Mouse (Mus musculus): ENCODE data around the gene Zc3hc1.
"Not testable (repeated sequence)": the region's sequence is repeated elsewhere in the genome, so short reads cannot be mapped to it uniquely, and the experiment has no call there.

Gene Zc3hc1

DNA sequence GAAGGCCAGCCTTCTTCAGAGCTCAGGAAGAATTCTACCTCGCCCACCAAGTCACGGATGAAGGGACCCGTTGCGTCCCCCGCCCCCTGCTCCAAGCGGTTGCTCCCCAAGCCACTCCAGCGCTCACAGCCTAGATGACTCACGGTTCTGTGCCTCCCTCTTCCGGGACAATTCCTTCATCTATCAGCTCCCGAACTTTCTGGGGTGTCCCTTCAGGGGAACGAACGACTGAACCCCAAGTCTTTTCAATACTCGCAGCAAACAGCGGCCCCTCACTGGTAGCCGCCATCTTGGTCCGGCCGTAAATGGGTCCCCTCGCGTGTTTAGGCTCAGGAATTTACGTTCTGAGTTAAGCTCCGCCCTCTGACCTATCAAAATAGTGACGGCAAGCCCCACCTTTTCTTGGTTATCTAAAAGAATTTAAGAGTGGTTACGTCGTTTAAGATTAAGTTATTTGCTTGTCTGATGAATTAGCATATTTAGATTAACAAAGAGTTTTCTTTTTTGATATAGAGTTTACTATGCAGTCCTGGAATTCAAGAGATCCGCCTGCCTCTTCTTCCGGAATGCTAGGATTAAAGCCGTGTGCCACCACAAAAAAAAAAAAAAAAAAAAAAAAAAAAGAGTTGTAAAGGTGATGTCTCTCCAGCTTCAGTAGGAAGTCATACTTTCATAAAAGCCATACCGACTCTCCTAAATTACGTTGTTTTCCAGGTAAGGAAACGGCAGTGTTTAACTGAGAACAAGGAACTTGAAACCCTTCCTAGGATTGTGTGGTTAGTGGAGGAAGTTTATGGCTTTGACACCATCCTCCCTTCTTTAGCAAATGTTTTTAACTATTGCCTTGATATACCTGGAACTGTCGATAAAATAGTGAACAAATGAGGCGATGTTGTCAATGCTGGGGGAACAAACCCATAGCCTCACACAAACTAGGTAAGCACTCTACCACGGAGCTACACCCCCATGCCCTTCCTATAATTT is at the start of gene Zc3hc1:
Gene Zc3hc1 (minus strand): TSS at position 315 of the 984 bp plus-strand sequence.
- peak; percentile 81 for DNase-seq (ENCODE audit: low spot score)

DNA sequence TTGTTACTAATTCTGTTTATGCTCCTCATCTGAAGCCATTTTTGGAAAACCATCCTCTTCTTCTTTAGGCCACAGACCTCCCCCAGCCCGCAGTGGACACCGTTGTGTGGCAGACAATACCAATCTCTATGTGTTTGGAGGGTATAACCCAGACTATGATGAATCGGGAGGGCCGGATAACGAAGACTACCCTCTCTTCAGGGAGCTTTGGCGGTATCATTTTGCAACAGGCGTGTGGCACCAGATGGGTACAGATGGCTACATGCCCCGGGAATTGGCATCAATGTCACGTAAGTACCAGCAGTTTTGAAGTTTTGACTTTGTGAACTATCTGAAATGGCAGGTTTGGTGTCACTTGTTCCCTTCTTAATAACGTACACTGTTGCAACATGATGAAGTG is 48.7 kb upstream of the Zc3hc1 start:
- DNase-seq (ENCODE audit: low spot score), result no peak

DNA sequence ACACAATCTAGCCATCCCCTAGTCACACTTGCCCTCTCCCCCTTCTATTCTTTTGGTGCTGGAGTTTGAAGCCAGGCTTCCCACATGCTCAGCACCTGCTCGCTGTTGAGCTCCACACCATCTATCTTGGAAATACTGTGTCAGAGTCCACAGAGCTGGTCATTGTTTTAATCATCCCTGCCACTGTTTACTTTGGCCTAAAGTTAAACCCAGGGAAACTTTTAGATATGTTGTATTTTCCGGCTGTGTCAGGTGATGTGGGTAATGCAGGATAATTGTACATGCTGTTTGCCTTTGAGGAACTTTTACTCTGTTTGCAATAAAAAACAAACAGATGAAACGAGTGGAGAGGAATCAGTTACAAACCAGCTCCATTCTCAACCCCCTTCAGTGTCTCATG is 46.2 kb upstream of the Zc3hc1 start:
- no peak for DNase-seq (ENCODE audit: low spot score)

DNA sequence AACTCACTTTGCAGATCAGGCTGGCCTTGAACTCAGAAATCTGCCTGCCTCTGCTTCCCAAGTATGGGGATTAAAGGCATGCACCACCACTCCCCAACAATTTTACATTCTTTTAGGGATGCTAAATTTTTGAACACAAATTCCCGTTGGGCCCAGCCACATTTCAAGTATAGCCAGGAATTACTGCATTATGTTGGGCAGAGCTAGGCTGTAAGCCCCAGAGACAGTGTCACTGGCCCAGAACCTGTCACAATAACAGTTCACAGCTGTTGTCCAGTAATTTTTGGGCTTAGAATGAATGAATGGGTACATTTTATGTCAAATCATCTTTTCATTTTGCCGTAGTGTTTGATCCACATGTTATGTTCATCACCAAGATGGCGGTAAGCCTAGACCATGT is 45.6 kb upstream of the Zc3hc1 start:
- DNase-seq (ENCODE audit: low spot score), result no peak

DNA sequence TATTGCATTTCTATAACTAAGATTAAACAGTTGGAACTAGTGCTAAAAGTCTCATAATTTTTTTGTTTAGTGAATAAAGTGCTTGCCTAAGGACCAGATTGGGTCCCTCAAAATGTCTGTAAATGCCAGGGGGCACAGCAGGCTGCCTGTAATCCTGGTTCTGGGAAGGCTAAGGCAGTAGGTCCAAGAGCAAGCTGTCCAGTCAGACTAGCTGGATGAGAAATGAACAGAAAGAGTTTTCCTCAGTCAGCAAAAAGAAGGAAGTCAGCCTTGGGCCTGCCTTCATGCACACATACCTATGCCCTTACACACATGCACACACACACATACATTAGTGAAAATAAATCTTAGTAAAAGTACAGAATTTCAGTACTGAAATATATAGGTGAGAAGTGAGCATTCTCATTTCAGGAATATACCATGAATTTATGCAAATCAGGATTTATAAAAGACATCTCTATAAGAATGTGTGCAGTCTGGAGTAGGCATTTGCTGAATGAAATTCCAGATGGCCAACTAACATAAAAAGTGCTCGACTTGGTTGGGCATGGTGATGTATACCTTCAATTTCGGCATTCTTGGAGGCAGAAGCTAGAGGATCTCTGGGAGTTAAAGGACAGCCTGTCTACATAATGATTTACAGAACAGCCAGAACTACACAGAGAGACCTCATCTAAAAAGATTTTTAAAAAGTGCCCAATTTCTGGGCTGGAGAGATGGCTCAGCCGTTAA is 41.8 kb upstream of the Zc3hc1 start:
- DNase-seq (ENCODE audit: low spot score), result no peak

DNA sequence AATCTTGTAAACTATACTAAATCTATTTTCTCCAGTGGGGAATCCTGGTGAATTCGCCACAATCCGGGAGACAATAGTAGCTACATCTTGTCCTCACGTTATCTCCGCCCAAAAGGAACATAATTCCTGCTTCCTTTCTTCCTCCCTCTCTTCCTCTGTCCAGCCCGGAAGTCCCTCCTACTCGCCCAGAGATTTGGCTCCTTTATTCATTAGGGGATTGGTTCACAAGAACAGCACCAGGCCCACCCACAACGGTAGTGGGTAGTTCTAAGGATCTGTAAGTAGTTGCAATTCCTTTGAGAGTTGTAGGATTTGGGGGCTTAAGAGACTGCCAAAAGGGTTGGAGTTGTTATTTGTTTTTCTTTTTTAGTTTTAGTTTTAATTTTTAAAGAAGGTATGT is 26.0 kb upstream of the Zc3hc1 start:
- DNase-seq (ENCODE audit: low spot score), result no peak

DNA sequence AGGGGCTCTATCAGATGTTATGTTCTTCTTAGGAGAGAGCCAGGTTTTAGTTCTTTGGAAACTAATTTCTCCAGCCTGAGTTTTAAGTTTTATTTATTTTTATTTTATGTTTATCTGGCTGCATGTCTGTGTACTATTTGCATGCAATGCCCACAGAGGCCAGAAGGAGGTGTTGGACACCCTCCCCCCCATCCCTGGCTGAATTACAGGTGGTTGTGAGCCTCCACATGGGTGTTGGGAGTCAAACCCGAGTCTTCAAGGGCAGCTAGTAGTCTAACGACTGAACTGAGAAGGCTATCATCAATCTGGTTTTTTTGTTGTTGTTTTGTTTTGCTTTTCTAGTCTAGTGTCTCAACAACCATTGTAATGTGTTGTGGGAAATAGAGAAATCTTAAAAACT is 25.3 kb upstream of the Zc3hc1 start:
- no peak for DNase-seq (ENCODE audit: low spot score)

DNA sequence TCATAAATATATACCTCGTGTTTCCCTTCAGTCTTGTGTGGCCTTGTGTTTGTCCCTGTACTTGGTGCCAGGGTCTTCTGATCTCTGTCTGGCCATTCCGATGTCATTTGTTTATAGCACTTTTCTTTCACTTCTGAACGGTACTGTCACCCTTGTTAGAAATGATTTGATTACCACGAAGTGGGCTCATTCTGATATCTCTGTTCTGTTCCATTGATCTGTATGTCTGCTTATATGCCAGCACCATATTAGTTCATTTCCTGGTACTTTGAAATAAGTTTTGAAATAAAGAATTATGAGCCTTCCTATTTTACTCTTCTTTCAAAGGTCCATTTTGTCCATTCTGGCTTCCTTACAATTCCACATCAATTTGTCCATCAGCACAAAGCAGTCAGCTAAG is 20.5 kb upstream of the Zc3hc1 start:
- no peak for DNase-seq (ENCODE audit: low spot score)

DNA sequence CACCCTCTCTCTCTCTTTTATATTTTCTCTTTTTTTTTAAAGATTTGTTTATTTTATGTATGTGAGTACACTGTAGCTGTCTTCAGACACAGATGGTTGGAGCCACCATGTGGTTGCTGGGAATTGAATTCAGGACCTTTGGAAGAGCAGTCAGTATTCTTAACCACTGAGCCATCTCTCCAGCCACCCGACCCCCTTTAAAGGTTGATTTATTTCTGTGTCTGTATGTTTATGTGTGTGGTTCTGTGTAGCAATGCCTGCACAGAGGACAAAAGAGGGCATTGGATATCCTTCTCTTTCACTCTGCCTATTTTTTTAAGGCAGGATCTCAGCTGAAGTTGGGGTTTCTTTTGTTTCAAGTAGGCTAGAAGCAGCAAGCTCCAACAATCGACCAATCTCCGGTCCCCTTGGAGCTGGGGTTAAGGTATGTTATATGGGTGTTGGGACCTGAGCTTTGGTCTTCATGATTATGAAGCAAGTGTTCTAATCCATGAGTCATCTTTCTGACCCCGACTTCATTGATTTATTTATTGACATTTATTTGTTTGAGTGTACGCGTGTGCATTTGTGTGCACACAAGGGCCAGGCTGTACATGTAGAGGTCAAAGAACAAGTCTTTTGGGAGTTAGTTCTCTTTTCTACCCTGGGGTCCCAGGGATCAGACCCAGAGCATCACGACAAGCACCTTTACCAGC is 18.7 kb upstream of the Zc3hc1 start:
- DNase-seq (ENCODE audit: low spot score), result no peak

DNA sequence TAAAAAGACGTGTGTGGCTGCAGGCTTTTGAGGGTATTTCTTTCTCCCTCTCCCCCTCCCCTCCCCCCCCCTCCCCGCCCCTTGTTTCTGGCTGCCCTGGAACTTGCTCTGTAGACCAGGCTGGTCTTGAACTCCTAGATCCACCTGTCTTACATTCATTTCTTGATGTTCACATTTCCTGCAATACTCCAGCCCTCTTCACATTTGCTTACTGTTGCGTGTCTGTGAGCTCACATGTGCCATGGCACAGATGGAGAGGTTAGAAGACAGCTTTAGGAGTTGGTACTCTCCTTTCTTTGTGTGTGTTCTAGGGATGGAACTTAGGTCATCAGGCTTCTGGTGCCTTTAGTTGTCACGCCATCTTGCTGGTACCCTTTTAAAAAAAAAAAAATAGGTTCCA is 17.4 kb upstream of the Zc3hc1 start:
- no peak for DNase-seq (ENCODE audit: low spot score)

DNA sequence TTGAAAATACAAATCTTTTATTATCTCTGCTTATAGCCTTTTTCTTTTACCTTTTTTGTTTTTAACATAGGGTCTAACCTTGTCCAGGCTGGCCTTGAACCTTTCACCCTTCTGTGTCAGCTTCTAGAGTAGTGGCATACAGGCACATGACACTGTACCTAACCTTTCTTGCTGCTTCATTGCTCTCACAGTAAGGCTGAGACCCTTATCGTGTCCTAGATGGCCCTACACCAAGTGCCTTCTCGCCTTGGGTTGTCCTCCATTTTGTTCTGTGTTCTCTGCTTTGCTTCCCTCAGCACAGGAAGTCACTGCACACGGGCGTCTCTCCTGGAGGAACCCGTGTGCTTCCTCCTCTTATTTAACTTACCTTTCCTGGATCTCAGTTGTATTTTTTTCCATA is 13.8 kb upstream of the Zc3hc1 start:
- DNase-seq (ENCODE audit: low spot score), result no peak

DNA sequence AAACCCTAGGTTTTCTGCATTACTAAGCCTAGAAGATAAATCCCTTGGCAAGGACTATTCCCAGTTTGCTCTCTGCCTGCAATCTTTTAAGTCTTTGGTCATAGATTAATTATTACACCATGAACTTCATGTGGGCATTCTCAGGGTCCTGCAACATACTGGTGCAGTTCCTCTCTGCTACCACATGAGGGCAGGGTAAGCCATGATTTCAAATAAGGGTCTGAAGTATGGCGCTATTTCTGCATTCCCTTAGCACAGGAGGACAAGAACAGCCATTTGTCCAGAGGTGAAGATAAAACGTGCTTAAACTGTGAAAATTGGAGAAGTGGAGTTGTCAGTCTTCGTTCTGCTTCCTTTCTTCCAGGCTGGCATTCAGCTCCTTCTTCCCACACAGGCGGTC is 12.6 kb upstream of the Zc3hc1 start:
- DNase-seq (ENCODE audit: low spot score), result no peak

DNA sequence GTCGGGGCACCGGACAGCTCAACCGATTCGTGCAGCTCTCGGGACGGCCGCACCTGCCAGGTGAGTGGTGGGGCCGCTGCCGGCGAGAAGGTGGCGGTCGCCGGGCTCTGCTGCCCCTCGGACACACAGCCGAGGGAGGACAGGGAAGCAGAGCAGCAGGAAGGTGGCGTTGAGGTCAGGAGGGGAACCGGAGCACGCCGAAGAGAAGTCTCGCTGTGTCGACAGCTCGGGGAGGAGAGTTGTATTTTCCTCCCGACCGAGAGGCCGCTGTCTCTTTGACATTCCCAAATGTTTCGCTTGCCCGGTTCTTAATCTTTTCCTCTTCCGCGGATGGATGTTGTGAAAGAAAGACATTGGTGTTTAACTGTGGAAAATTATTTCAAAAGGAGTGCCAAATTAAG is 11.3 kb upstream of the Zc3hc1 start:
- no peak for DNase-seq (ENCODE audit: low spot score)

DNA sequence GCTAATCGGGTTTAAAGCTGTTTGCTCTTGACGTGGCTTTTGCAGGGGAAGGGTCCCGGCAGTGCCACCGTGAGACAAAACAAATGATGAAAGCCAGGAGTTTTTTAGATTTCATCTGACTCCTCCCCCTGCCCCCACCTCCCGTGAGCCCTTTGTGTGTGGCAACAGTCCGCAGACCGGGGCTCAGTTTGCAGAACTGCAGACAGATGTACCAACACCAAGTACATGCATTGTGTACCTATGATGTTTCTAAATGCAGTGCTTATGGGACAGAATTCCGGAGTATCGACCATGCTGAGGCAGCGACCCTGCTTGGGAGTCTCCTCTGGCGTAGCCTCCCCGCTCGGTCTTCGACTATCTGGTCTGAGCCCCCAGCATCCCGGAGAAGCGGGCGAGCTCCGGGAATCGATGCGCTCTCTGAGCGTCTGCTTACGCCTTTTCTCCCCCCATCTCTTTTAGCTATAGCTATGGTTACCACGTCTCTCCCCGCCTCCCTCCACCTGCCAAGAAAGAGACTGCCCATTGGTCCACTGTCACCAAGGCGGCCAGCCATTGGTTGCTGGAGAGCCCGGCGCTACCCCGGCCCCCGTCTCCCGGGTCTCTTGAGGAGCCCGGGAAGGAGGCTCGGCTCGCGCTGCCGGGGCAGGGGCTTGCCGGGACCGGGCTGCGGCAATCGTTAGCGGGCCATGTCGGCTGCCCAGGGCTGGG is 10.6 kb upstream of the Zc3hc1 start, which contains the start of gene Klhdc10:
Gene Klhdc10 (plus strand): TSS at position 561 of the 708 bp plus-strand sequence.
- peak; percentile 98 for DNase-seq (ENCODE audit: low spot score)

DNA sequence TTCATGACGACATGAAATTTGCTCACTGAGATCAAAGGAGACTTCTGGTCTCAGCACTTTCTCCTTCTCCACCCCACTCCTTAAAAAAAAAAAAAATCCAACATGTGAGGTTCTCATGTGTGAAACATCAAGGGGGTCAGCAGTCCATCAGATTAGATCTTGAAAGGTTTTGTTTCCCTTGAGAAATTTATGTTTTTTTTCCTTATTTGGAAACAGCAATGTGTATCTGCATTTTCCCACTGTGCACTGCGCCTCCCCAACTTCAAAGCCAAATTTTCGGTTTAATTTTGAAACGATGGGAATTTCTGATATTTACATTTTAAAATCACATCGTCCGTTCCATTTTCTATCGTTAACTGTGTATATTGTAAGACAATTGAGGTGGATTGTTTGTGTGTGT is 9.9 kb upstream of the Zc3hc1 start:
- DNase-seq (ENCODE audit: low spot score), result no peak

DNA sequence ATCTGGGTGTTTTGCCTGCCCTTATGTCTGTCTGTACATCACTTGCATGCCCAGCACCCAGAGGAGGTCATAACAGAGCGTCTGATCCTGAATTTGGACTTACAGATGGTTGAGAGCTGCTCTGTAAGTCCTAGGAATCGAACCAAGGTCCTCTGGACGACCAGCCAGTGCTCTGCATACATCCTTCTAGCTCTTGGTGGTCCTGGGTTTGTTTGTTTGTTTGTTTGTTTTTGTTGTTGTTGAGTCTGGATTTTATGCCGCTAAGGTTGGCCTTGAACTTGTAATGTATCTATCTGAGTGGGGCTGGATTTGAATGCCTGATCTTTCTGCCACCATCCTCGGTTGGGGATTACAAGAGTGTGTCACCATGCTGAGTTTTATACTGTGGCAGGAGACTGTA is 9.3 kb upstream of the Zc3hc1 start:
- DNase-seq (ENCODE audit: low spot score), result no peak

DNA sequence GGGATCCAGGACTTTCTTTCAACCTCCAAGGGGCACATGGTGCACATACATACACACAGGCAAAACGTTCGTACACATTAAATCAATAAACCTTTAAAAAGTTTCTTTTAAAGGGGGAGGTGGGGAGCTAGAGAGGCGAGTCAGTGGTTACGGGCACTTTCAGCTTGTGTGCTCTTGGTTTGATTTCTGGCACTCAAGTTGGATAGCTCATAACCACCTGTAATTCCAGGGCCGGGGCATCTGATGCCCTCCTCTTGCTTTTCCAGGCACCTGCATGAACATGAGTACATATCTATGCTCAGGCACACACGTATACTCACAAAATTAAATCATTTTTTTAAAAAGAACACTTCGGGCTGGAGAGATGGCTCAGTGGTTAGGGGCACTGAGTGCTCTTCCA is 1.2 kb upstream of the Zc3hc1 start:
- no peak for DNase-seq (ENCODE audit: low spot score)

DNA sequence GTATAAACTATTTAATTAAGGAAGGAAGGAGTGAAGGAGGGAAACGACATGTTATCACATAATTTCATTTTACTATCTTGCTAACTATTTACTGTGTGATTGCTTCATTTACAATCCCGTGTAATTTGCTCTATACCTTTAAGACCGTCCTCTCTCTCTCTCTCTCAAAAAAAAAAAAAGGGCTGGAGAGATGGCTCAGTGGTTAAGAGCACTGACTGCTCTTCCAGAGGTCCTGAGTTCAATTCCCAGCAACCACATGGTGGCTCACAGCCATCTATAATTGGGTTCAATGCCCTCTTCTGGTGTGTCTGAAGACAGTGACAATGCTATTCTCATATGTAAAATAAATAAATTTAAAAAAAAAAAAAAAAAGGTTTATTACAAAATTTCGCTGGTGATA is 557 bp downstream of the Zc3hc1 start:
- DNase-seq (ENCODE audit: low spot score), result not testable (repeated sequence)

DNA sequence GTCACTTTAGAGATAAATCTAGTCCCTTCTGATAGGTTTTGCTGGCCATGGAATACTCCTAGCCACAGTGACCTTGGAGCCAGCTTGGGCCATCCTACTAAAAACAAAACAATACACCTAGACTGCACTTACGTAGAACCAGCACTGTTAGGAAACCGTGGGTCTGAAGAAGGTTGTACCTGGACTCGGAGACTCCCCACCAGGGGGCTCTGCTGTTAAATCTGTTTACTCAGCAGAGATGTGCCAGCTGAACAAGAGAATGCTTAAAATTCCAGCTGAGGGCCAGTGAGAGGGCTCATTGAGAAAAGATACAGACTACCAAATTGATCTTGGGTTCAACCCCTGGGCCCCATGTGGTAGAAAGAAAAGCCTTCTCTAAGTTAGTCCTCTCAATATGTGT is 9.7 kb downstream of the Zc3hc1 start:
- DNase-seq (ENCODE audit: low spot score), result peak; percentile 62

DNA sequence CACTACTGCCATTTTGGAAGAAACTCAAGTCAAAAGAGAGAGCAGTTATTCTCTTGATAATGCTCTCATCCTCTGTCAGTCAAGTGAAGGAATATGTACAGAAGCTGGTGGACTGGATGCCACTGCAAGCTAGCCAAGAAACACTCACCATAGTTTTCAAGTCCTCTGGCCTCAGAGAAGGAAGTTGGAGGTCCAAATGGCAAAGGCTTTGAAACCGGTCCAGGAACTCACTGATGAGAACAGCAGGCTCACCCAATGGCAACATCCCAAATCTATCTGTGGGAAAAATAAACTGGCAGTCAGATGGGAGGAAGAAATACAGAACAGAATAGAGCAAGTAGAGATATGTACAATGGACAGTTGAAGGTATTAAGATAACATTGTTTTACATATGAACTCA is 15.0 kb downstream of the Zc3hc1 start:
- DNase-seq (ENCODE audit: low spot score), result no peak

DNA sequence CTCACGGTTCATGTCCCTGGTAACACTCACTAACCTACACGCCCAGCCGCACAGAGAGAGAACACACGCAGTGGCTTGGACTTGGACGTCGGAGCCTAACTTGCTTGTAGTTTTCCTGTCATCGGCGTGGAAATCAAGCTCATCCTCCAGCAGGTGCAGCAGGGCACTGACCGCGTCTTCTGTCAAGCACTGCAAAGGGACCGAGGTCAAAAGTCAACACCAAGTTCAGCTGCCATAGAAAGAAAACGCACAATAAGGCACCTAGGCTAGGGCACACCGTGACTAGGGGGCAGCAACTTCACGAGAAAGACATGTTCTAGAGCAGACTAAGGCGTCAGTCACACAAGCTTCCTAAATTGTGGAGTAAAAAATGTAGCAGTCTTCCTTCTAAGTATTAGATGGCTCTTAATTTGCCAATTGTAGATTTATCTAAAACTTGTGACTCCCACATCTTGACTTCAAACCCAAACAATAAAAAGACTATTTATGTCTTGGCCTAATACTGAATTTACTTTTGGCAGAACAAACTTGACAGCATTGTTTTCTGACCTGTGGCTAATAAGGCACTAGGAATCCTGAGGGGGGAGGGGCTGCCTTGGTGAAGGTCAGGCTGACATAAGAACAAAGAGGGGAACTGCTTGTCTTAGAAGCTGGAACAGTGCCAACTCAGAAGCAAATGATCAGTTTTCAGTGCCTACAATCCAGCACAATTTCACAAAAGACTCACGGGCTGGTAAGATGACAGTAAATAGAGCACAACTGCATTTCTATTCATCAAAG is 15.9 kb downstream of the Zc3hc1 start:
- DNase-seq (ENCODE audit: low spot score), result peak; percentile 85
